Mouse (Mus musculus) small intestine, adult 2 months (tissue): ENCODE results near the gene Cenpf.

Source experiments
- CTCF ChIP-seq: fragments of 200-500 bp; IDR thresholded peaks from 2 replicates; pipeline ENCODE4 v1.5.1; 2012; ENCODE audit warnings: low read depth, mild to moderate bottlenecking, control low read depth, inconsistent platforms, low read length, moderate library complexity, mixed read lengths; ENCODE audit not compliant: insufficient replicate concordance, insufficient read length; ENCODE audit errors: extremely low read depth
- POLR2A ChIP-seq: fragments of 200-500 bp; IDR thresholded peaks from 2 replicates; pipeline ENCODE4 v1.6.1; 2012; ENCODE audit warnings: low read depth, mild to moderate bottlenecking, control low read depth, inconsistent platforms, low read length, moderate library complexity

GRCm38 (mm10) chr1:189726121-189726520 is 38.2 kb upstream of the Cenpf start:
- TF ChIP-seq CTCF (no peak), POLR2A (no peak)
